ENCODE assay signal across 16 mouse cellular contexts in the genomic region with DNA sequence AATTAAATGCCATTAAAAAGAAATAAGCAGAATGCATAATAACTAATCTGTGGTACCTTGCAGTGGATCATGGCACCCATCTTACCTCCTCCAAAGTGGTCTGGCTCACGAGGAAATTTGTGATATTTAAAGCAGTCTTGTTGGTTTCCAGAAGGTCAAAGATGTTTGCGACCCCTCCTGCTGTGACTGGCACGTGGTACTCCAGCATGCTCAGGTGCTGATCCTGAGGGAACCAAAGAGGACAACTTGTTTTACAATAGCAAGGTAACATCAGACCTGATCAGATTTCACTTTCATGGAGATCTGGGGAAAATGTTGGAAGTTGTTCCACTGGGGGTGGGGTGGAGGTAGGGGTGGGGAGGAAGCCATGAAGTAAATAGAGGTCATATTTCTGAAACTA.
"Had no signal": no experiment of that assay in that cellular context is flagged by ENCODE, and none has a peak within 500 bp of the region (broad histone marks: within the 10 kb centered on the region; RNA-seq: fewer than 3 reads in every experiment).

No protein-coding gene starts in this region.

- H3K36me3 ChIP-seq: neural tube, embryonic 13.5 days; neural tube, embryonic 15.5 days; stomach, embryonic 15.5 days had no signal

- H3K4me2 ChIP-seq: neural tube, embryonic 13.5 days; neural tube, embryonic 15.5 days; stomach, embryonic 15.5 days had no signal

- DNase-seq: retina, postnatal 1 day; right cerebral cortex, adult 18-20 months; right cerebral cortex, postnatal 14 days; right cerebral cortex, postnatal 25 days; right cerebral cortex, postnatal 4 days; spleen, adult 18-20 months; thymus, adult 18-20 months; thymus, adult 2 months; thymus, postnatal 14 days; thymus, postnatal 25 days; thymus, postnatal 36 days; thymus, postnatal 4 days had no signal

- H3K9ac ChIP-seq: neural tube, embryonic 13.5 days; neural tube, embryonic 15.5 days; stomach, embryonic 15.5 days had no signal

- H3K9me3 ChIP-seq: neural tube, embryonic 13.5 days; neural tube, embryonic 15.5 days; stomach, embryonic 15.5 days had no signal

- H3K27ac ChIP-seq: neural tube, embryonic 13.5 days; neural tube, embryonic 15.5 days; stomach, embryonic 15.5 days; stomach, postnatal 0 days had no signal

- H3K4me1 ChIP-seq: neural tube, embryonic 13.5 days; neural tube, embryonic 15.5 days; stomach, embryonic 15.5 days had no signal

- H3K4me3 ChIP-seq: neural tube, embryonic 13.5 days; neural tube, embryonic 15.5 days; stomach, embryonic 15.5 days had no signal

- H3K27me3 ChIP-seq: neural tube, embryonic 13.5 days; neural tube, embryonic 15.5 days; stomach, embryonic 15.5 days had no signal
